Mouse (Mus musculus) testis, adult 2 months (tissue): Measurements from ENCODE around the gene Zfp346.

Experiments
- CTCF ChIP-seq: fragments of 200-500 bp; IDR thresholded peaks from 2 replicates; pipeline ENCODE4 v1.5.1; 2012; ENCODE audit warnings: low read depth, mild to moderate bottlenecking, inconsistent platforms, low read length, moderate library complexity; ENCODE audit not compliant: control insufficient read depth, insufficient read depth, insufficient replicate concordance
- POLR2A ChIP-seq: fragments of 200-500 bp; IDR thresholded peaks from 2 replicates; pipeline ENCODE4 v1.6.1; 2012; ENCODE audit warnings: low read depth, mild to moderate bottlenecking, inconsistent platforms, low read length, moderate library complexity; ENCODE audit not compliant: control insufficient read depth

GRCm38 (mm10) chr13:55102366-55102765 is 2.7 kb upstream of the Zfp346 start:
- TF ChIP-seq POLR2A (no peak), CTCF (no peak)
